Mouse (Mus musculus): ENCODE data around the gene Itgb2l.

DNA sequence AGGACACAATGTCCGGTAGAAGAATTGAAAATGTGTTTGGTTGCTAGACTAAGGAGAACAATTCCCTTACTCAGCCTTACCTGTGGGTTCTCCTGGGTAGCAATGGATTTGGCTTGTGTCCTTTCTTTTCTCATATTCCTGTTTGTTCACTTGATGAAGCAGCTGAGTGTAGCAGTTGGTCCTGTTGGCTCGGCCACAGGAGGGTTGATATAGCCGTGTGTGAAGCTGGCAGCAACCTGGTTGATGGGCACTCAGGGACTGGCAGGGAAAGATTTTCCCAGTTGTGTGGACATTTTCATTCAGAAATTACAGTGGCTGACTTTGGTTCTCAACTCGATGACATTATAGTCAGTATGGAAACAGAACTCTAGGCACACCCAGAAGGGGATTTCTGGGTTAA, 38.4 kb upstream of the Itgb2l start:
- TF ChIP-seq CTCF (conservative IDR thresholded peaks at IDR 0.05; ENCODE audit: insufficient read depth, insufficient read length, low read depth, low read length) (no peak), POLR2A (IDR thresholded peaks at IDR 0.05; ENCODE audit: low read depth, low read length) (no peak)

Data from kidney, adult 2 months (tissue).